Mouse (Mus musculus) kidney, adult 2 months (tissue): Measurements from ENCODE around the gene Yipf2. TPM values are rescaled to one million over a fixed set of nuclear protein-coding genes. Genes with fewer than 3 reads are reported as not detected.
A peak's percentile ranks its signal among the peaks of the same experiment; 100 is the strongest.

Experiments
- DNase-seq: peaks from one replicate; pipeline ENCODE4 v3.0.0; 2021
- H3K27ac ChIP-seq: fragments of 200-500 bp; 2 replicates; pipeline ENCODE4 v1.5.1; 2012; ENCODE audit warnings: low read depth, low read length, control low read depth, inconsistent platforms; ENCODE audit not compliant: insufficient read depth
- H3K27me3 ChIP-seq: fragments of 200-500 bp; replicated peaks from 2 replicates; pipeline ENCODE4 v1.6.1; 2012; ENCODE audit warnings: mild to moderate bottlenecking, moderate library complexity, low read length, inconsistent platforms; ENCODE audit not compliant: control insufficient read depth, insufficient read depth
- H3K36me3 ChIP-seq: fragments of 200-500 bp; 2 replicates; pipeline ENCODE4 v1.6.1; 2012; ENCODE audit warnings: mild to moderate bottlenecking, moderate library complexity, low read length, inconsistent platforms; ENCODE audit not compliant: control insufficient read depth, insufficient read depth
- H3K4me1 ChIP-seq: fragments of 200-500 bp; 2 replicates; pipeline ENCODE4 v1.6.1; 2011; ENCODE audit warnings: low read length; ENCODE audit not compliant: control insufficient read depth, insufficient read depth
- H3K4me3 ChIP-seq: fragments of 200-500 bp; 2 replicates; pipeline ENCODE4 v1.5.1; 2011; ENCODE audit warnings: mild to moderate bottlenecking, low read depth, low read length, control low read depth; ENCODE audit not compliant: insufficient read depth
- CTCF ChIP-seq: fragments of 200-500 bp; conservative IDR thresholded peaks from 2 replicates; pipeline ENCODE4 v1.5.1; 2011; ENCODE audit warnings: low read depth, mild to moderate bottlenecking, control low read depth, low read length, moderate library complexity, mixed read lengths; ENCODE audit not compliant: insufficient read depth, insufficient read length
- POLR2A ChIP-seq: fragments of 200-500 bp; IDR thresholded peaks from one replicate; pipeline ENCODE4 v1.6.1; 2011; ENCODE audit warnings: low read depth, low read length, control low read depth
- WGBS: fragments of 180-500 bp; shearing (Covaris S2); methylation state at CpG from one replicate; pipeline ENCODE4 v1.1.7; 2018; 5-methylcytosine and 5-hydroxymethylcytosine counted together
- polyA plus RNA-seq: library from polyadenylated mRNA; depleted of rRNA; stranded (reverse); fragments of >200 nt; gene quantifications from 2 replicates; pipeline ENCODE4 v1.2.3, GENCODE M21; 2012

The Yipf2 gene
- polyA plus RNA-seq, 1 experiment = 39.9 TPM

DNA sequence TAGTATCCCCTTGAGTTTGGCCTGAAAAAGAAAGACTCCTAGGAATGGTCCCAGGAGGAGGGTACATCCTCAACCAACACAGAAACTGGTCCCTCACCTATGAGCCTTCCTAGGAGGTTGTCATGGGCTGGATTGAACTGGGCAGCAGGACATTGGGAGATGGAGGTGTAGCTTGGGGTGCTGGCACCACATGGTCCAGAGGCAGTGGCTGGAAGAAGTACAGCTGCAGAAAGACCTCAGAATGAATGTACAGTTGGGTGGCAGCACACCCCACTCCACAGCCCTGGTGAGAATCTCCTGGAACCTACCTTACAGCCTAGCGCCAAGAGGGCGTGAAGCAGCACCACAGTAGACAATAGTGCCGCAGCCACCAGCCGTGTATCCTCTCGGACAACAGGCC, 3.1 kb downstream of the Yipf2 start:
- no peaks in the 10 kb centered on the region for H3K36me3 ChIP-seq
- DNase-seq = no peak
- H3K27me3 ChIP-seq = no peaks in the 10 kb centered on the region
- 88% methylated on average over 5 of the region's 5 CpGs for WGBS
- peaks cover 6% of the 10 kb centered on the region; the same call in 1 of the 2 replicates for H3K4me1 ChIP-seq
- no peak overlapping the region for H3K4me3 ChIP-seq
- no peak overlapping the region for H3K27ac ChIP-seq
- TF ChIP-seq POLR2A (no peak), CTCF (no peak)

DNA sequence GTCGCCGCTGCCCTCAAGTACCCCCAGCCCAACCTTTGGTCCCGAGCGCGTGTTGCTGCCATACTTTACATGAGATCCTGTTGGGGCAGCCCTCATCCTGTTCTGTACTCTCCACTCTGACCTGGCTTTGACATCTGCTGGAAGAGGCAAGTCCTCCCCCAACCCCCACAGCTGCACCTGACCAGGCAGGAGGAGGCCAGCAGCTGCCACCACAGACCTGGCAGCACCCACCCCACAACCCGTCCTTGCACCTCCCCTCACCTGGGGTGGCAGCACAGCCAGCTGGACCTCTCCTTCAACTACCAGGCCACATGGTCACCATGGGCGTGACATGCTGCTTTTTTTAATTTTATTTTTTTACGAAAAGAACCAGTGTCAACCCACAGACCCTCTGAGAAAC, 4.3 kb downstream of the Yipf2 start:
- H3K36me3 ChIP-seq = no peaks in the 10 kb centered on the region

DNA sequence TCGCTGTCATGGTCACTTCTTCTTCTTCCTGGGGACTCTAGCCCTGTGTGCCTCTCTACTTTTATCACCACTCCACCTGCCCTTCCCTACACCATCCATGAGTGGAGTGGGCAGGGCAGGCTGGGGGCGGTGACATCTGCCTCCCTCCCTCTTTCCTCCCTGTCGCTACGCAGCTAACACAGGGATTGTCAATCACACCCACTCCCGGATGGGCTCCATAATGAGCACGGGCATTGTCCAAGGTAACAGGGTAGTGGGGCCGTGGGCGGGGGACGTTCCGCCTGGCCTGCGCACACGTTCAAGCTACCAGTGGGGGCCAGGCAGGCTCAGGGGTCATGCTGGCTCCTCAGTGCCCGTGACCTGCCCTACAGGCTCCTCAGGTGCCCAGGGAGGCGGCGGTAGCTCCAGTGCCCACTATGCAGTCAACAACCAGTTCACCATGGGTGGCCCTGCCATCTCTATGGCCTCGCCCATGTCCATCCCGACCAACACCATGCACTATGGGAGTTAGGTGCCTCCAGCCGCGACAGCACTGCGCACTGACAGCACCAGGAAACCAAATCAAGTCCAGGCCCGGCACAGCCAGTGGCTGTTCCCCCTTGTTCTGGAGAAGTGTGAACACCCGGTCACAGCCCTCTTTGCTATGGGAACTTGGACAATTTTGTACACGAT, 4.8 kb downstream of the Yipf2 start:
- H3K27ac ChIP-seq = no peak overlapping the region

More for the DNA sequence above, 4.3 kb downstream of the Yipf2 start:
- DNase-seq = peak; percentile 17
- Histone ChIP-seq H3K4me1 (peaks cover 3% of the 10 kb centered on the region; the same call in 1 of the 2 replicates), H3K27ac (no peak overlapping the region), H3K27me3 (no peaks in the 10 kb centered on the region), H3K4me3 (no peak overlapping the region)
- 69% methylated on average over 8 of the region's 8 CpGs for WGBS
- TF ChIP-seq POLR2A (no peak), CTCF (no peak)

DNA sequence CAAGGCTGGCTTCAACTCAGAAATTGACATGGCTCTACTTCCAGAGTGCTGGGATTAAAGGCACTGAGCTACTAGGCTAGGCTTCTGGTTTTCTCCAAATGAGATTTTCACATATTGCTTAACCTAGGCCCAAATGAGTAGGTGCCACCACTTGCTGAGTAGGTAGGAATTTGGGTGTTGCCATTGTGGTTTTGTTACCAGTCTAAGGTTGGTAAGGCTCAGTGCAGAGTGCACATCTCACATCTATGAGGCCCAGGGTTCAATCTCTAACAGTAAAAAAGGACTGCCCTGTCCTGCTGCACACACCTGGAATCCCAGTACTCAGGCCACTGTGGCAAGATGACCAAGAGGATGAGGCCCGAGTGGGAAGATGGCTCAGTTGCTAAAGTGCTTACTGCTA, 7.2 kb downstream of the Yipf2 start:
- Histone ChIP-seq H3K27me3 (no peaks in the 10 kb centered on the region), H3K27ac (no peak overlapping the region), H3K4me1 (no peaks in the 10 kb centered on the region), H3K4me3 (no peak overlapping the region), H3K36me3 (no peaks in the 10 kb centered on the region; the same call in 1 of the 2 replicates)
- no peak for DNase-seq
- TF ChIP-seq CTCF (no peak), POLR2A (no peak)
- WGBS = 77% methylated on average over 1 of the region's 1 CpGs

More for the DNA sequence above, 4.8 kb downstream of the Yipf2 start:
- no peak for DNase-seq
- WGBS = 80% methylated on average over 23 of the region's 23 CpGs
- Histone ChIP-seq H3K4me1 (peaks cover 3% of the 10 kb centered on the region; the same call in 1 of the 2 replicates), H3K27me3 (no peaks in the 10 kb centered on the region), H3K36me3 (no peaks in the 10 kb centered on the region), H3K4me3 (no peak overlapping the region)
- no peak for TF ChIP-seq CTCF
- no peak for TF ChIP-seq POLR2A

DNA sequence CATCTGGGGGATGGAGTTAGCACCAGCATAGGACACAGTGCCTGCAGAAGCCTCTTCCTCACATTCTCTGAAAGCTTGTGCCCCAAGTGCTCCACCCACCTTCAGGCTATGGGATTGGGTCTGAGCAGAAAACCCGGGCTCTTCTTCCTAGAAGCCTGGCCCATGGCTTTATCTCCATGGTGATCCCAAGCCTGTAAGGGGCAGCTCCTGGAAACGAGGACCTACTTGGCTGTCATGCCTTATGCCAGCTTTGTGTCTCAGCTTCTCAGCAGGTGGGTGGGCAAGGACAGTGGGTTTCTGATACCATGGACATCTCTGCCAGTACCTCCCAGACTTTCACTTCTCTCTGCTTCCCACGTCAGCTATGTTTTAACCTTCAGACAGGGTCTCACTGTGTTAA, 14.4 kb downstream of the Yipf2 start:
- no peaks in the 10 kb centered on the region; the same call in 1 of the 2 replicates for H3K36me3 ChIP-seq
- H3K4me3 ChIP-seq = no peak overlapping the region
- no peak for DNase-seq
- H3K27me3 ChIP-seq = no peaks in the 10 kb centered on the region
- TF ChIP-seq CTCF (no peak), POLR2A (no peak)
- no peak overlapping the region for H3K27ac ChIP-seq
- no peaks in the 10 kb centered on the region for H3K4me1 ChIP-seq
- WGBS = 77% methylated on average over 3 of the region's 3 CpGs

DNA sequence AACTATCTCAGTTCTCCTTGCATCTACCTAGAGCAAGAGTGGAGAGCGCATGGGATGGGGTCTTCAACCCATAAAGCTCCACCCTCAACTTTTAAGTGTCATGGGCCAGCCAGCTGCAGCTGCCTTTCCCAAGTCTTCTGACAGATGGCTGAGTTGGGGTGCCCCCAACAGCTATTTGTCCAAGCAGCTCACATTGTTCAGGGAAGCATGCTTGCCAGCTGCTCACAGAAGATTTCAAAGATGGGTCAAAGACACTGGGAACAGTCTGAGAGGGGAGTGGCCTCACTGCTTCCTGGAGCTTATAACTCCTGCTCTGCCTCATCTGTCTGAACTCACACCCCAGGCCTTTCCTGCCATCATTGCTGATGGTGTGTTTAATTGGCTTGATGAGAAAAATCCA, 16.3 kb downstream of the Yipf2 start:
- H3K27me3 ChIP-seq = no peaks in the 10 kb centered on the region

DNA sequence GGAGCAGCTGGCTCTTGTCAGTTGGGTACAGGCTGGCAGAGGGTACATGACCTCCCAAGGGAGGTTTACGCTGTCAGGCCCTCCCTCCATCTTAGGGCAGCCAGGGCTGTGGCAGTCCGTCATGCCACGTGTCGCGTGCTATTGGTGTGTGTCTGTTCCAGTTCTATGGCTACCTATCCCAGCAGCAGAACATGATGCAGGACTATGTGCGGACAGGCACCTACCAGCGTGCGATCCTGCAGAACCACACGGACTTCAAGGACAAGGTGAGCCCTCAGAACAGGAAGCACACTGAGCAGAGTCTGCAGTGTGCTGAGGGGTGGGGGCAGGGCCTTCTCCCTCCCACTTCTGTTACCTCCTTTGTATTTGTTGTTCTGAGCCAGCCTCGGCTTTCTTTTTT, 17.4 kb downstream of the Yipf2 start:
- Histone ChIP-seq H3K4me3 (no peak overlapping the region), H3K36me3 (no peaks in the 10 kb centered on the region), H3K27me3 (no peaks in the 10 kb centered on the region), H3K27ac (no peak overlapping the region), H3K4me1 (no peaks in the 10 kb centered on the region)
- 83% methylated on average over 10 of the region's 10 CpGs for WGBS
- TF ChIP-seq CTCF = no peak
- TF ChIP-seq POLR2A = no peak
- DNase-seq = no peak

More for the DNA sequence above, 16.3 kb downstream of the Yipf2 start:
- no peak overlapping the region for H3K4me3 ChIP-seq
- no peak overlapping the region for H3K27ac ChIP-seq
- H3K36me3 ChIP-seq = no peaks in the 10 kb centered on the region; the same call in 1 of the 2 replicates
- no peak for DNase-seq
- TF ChIP-seq POLR2A (no peak), CTCF (no peak)
- H3K4me1 ChIP-seq = no peaks in the 10 kb centered on the region
- 86% methylated on average over 1 of the region's 1 CpGs for WGBS
